Mouse (Mus musculus): ENCODE data around the gene 4430402I18Rik. TPM values are rescaled to one million over a fixed set of nuclear protein-coding genes. Genes with fewer than 3 reads are reported as not detected.

4430402I18Rik gene
- polyA plus RNA-seq, 1 experiment from 2014 or later, result 3.1 TPM

- no peaks in the 10 kb centered on the region for H3K27me3 ChIP-seq (ENCODE audit: control insufficient read depth, insufficient read depth, low read depth, low read length)
- no peak overlapping the region for H3K4me2 ChIP-seq (ENCODE audit: low read depth, low read length)
- H3K4me3 ChIP-seq (ENCODE audit: low read length), result no peak overlapping the region
- no peaks in the 10 kb centered on the region for H3K9me3 ChIP-seq (ENCODE audit: control insufficient read depth, low read length)
- no peak overlapping the region for H3K27ac ChIP-seq (ENCODE audit: low read length)
- WGBS, result 13% methylated on average over 2 of the region's 2 CpGs
- ATAC-seq (ENCODE audit: low read depth), result no peak
- 0 out of 2 replicates have a peak, but pooled peaks cover 4% of the 10 kb centered on the region for H3K4me1 ChIP-seq (replicated peaks; ENCODE audit: control insufficient read depth, insufficient read depth, low read length)
- no peak overlapping the region for H3K9ac ChIP-seq (ENCODE audit: low read length)
- H3K36me3 ChIP-seq (ENCODE audit: control insufficient read depth, insufficient read depth, low read length), result no peaks in the 10 kb centered on the region
Observed at GRCm38 (mm10) chr19:28947311-28947710, 20.3 kb downstream of the 4430402I18Rik start.

- Histone ChIP-seq H3K9me3 (ENCODE audit: control insufficient read depth, low read length) (no peaks in the 10 kb centered on the region), H3K36me3 (ENCODE audit: control insufficient read depth, insufficient read depth, low read length) (no peaks in the 10 kb centered on the region), H3K9ac (ENCODE audit: low read length) (no peak overlapping the region), H3K27me3 (ENCODE audit: control insufficient read depth, insufficient read depth, low read depth, low read length) (no peaks in the 10 kb centered on the region), H3K27ac (ENCODE audit: low read length) (no peak overlapping the region), H3K4me3 (ENCODE audit: low read length) (no peak overlapping the region), H3K4me1 (replicated peaks; ENCODE audit: control insufficient read depth, insufficient read depth, low read length) (0 out of 2 replicates have a peak, but pooled peaks cover 4% of the 10 kb centered on the region), H3K4me2 (ENCODE audit: low read depth, low read length) (no peak overlapping the region)
- no peak for ATAC-seq (ENCODE audit: low read depth)
- WGBS, result 15% methylated on average over 4 of the region's 4 CpGs
Observed at GRCm38 (mm10) chr19:28946782-28947181, 20.8 kb downstream of the 4430402I18Rik start.

- H3K4me2 ChIP-seq (ENCODE audit: low read depth, low read length), result no peak overlapping the region
- H3K9ac ChIP-seq (ENCODE audit: low read length), result no peak overlapping the region
- no peaks in the 10 kb centered on the region for H3K27me3 ChIP-seq (ENCODE audit: control insufficient read depth, insufficient read depth, low read depth, low read length)
- no peaks in the 10 kb centered on the region for H3K9me3 ChIP-seq (ENCODE audit: control insufficient read depth, low read length)
- 39% methylated on average over 4 of the region's 4 CpGs for WGBS
- no peaks in the 10 kb centered on the region for H3K36me3 ChIP-seq (ENCODE audit: control insufficient read depth, insufficient read depth, low read length)
- no peak for ATAC-seq (ENCODE audit: low read depth)
- H3K4me1 ChIP-seq (replicated peaks; ENCODE audit: control insufficient read depth, insufficient read depth, low read length), result peaks cover 5% of the 10 kb centered on the region
- no peak overlapping the region for H3K4me3 ChIP-seq (ENCODE audit: low read length)
- H3K27ac ChIP-seq (ENCODE audit: low read length), result peak overlapping the region; percentile 87; the same call in 1 of the 2 replicates
Observed at GRCm38 (mm10) chr19:28941271-28941670, 26.3 kb downstream of the 4430402I18Rik start.

DNA sequence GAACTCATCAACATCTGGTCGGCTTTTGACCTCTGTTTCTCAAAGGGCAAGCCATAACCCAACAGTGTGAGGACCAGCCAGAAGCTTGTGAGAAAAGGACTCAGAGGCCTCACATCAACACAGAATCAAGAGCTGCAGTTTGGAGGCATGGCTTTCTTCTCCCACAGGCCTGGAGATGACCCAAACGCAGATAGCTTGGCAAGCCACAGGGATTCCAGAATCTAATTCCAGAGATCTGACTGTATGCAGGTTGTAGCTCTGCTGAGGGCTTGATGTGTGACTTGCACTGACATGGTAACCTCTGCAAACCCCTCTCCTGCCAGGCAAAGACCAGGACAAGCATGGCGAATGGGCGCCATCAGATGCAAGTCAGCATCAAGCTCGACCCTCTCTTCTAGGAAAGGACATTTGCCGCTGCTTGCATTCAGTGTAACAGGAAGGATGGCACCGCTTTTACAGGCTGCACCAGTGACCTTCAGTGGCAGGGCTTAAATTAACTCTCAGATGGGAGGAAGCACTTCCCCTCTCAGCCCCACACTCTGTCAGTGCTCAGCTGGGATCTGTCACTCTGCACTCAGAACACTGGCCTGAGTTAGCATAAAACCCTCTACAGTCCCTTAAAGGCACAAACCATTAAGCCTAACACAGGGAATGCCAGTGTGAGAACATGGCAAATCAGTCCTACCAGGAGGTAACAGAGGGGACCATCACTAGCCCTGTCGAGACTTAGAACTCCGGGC is 27.3 kb downstream of the 4430402I18Rik start:
- Histone ChIP-seq H3K9me3 (ENCODE audit: control insufficient read depth, low read length) (no peaks in the 10 kb centered on the region), H3K4me3 (ENCODE audit: low read length) (no peak overlapping the region), H3K4me2 (ENCODE audit: low read depth, low read length) (no peak overlapping the region), H3K27ac (ENCODE audit: low read length) (peak overlapping the region; percentile 87), H3K4me1 (replicated peaks; ENCODE audit: control insufficient read depth, insufficient read depth, low read length) (peaks cover 5% of the 10 kb centered on the region), H3K27me3 (ENCODE audit: control insufficient read depth, insufficient read depth, low read depth, low read length) (no peaks in the 10 kb centered on the region), H3K36me3 (ENCODE audit: control insufficient read depth, insufficient read depth, low read length) (no peaks in the 10 kb centered on the region), H3K9ac (ENCODE audit: low read length) (no peak overlapping the region)
- 43% methylated on average over 9 of the region's 9 CpGs for WGBS
- ATAC-seq (ENCODE audit: low read depth), result peak; percentile 97

GRCm38 (mm10) chr19:28934897-28935296 is 32.7 kb downstream of the 4430402I18Rik start:
- H3K36me3 ChIP-seq (ENCODE audit: control insufficient read depth, insufficient read depth, low read length), result no peaks in the 10 kb centered on the region
- no peak overlapping the region for H3K27ac ChIP-seq (ENCODE audit: low read length)
- no peak for ATAC-seq (ENCODE audit: low read depth)
- no peak overlapping the region for H3K4me2 ChIP-seq (ENCODE audit: low read depth, low read length)
- no peaks in the 10 kb centered on the region for H3K9me3 ChIP-seq (ENCODE audit: control insufficient read depth, low read length)
- H3K4me1 ChIP-seq (replicated peaks; ENCODE audit: control insufficient read depth, insufficient read depth, low read length), result no peaks in the 10 kb centered on the region; the same call in 1 of the 2 replicates
- H3K27me3 ChIP-seq (ENCODE audit: control insufficient read depth, insufficient read depth, low read depth, low read length), result no peaks in the 10 kb centered on the region
- no peak overlapping the region for H3K4me3 ChIP-seq (ENCODE audit: low read length)
- WGBS, result 72% methylated on average over 3 of the region's 3 CpGs
- H3K9ac ChIP-seq (ENCODE audit: low read length), result no peak overlapping the region

- H3K4me2 ChIP-seq (ENCODE audit: low read depth, low read length), result no peak overlapping the region
- ATAC-seq (ENCODE audit: low read depth), result no peak
- H3K4me1 ChIP-seq (replicated peaks; ENCODE audit: control insufficient read depth, insufficient read depth, low read length), result no peaks in the 10 kb centered on the region
- no peak overlapping the region for H3K9ac ChIP-seq (ENCODE audit: low read length)
- H3K4me3 ChIP-seq (ENCODE audit: low read length), result no peak overlapping the region
- H3K9me3 ChIP-seq (ENCODE audit: control insufficient read depth, low read length), result no peaks in the 10 kb centered on the region
- H3K36me3 ChIP-seq (ENCODE audit: control insufficient read depth, insufficient read depth, low read length), result no peaks in the 10 kb centered on the region
- no peaks in the 10 kb centered on the region for H3K27me3 ChIP-seq (ENCODE audit: control insufficient read depth, insufficient read depth, low read depth, low read length)
- H3K27ac ChIP-seq (ENCODE audit: low read length), result no peak overlapping the region
Observed at GRCm38 (mm10) chr19:28929034-28929433, 38.6 kb downstream of the 4430402I18Rik start.

- Histone ChIP-seq H3K36me3 (ENCODE audit: control insufficient read depth, insufficient read depth, low read length) (no peaks in the 10 kb centered on the region), H3K9ac (ENCODE audit: low read length) (no peak overlapping the region), H3K27me3 (ENCODE audit: control insufficient read depth, insufficient read depth, low read depth, low read length) (no peaks in the 10 kb centered on the region), H3K4me3 (ENCODE audit: low read length) (no peak overlapping the region), H3K27ac (ENCODE audit: low read length) (no peak overlapping the region), H3K4me1 (replicated peaks; ENCODE audit: control insufficient read depth, insufficient read depth, low read length) (no peaks in the 10 kb centered on the region), H3K4me2 (ENCODE audit: low read depth, low read length) (no peak overlapping the region), H3K9me3 (ENCODE audit: control insufficient read depth, low read length) (no peaks in the 10 kb centered on the region)
- WGBS, result 29% methylated on average over 4 of the region's 4 CpGs
- ATAC-seq (ENCODE audit: low read depth), result no peak
Observed at GRCm38 (mm10) chr19:28927396-28927795, 40.2 kb downstream of the 4430402I18Rik start.

- H3K4me1 ChIP-seq (replicated peaks; ENCODE audit: control insufficient read depth, insufficient read depth, low read length), result no peaks in the 10 kb centered on the region
- H3K27me3 ChIP-seq (ENCODE audit: control insufficient read depth, insufficient read depth, low read depth, low read length), result no peaks in the 10 kb centered on the region
- ATAC-seq (ENCODE audit: low read depth), result no peak
- H3K4me2 ChIP-seq (ENCODE audit: low read depth, low read length), result no peak overlapping the region
- H3K4me3 ChIP-seq (ENCODE audit: low read length), result no peak overlapping the region
- H3K27ac ChIP-seq (ENCODE audit: low read length), result no peak overlapping the region
- no peaks in the 10 kb centered on the region for H3K36me3 ChIP-seq (ENCODE audit: control insufficient read depth, insufficient read depth, low read length)
- H3K9me3 ChIP-seq (ENCODE audit: control insufficient read depth, low read length), result no peaks in the 10 kb centered on the region
- 86% methylated on average over 5 of the region's 5 CpGs for WGBS
- no peak overlapping the region for H3K9ac ChIP-seq (ENCODE audit: low read length)
Observed at GRCm38 (mm10) chr19:28926366-28926765, 41.2 kb downstream of the 4430402I18Rik start.

DNA sequence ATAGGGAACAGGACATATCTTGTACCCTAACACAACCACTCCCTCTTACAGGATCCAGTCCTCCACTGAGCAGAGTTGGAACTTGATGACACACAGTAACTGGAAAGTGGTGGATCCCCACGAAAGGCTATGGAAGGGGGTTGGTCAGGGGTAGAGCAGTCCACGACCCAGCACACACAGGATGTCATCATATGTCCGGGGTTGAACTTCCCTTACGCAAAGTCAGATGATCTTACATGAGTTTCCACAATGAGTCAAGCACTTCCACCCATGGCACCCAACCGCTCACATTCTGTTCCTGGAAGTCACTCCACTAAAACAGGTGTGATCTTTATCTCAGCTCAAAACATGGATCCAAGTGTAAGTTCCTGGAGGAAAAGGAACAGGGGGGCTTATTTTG is 49.8 kb downstream of the 4430402I18Rik start:
- H3K36me3 ChIP-seq (ENCODE audit: control insufficient read depth, insufficient read depth, low read length), result no peaks in the 10 kb centered on the region
- no peak for ATAC-seq (ENCODE audit: low read depth)
- H3K9me3 ChIP-seq (ENCODE audit: control insufficient read depth, low read length), result no peaks in the 10 kb centered on the region
- H3K27me3 ChIP-seq (ENCODE audit: control insufficient read depth, insufficient read depth, low read depth, low read length), result no peaks in the 10 kb centered on the region
- H3K9ac ChIP-seq (ENCODE audit: low read length), result no peak overlapping the region
- H3K4me2 ChIP-seq (ENCODE audit: low read depth, low read length), result no peak overlapping the region
- H3K27ac ChIP-seq (ENCODE audit: low read length), result no peak overlapping the region
- H3K4me1 ChIP-seq (replicated peaks; ENCODE audit: control insufficient read depth, insufficient read depth, low read length), result peaks cover 6% of the 10 kb centered on the region
- H3K4me3 ChIP-seq (ENCODE audit: low read length), result no peak overlapping the region
- WGBS, result 84% methylated on average over 5 of the region's 5 CpGs
